Mouse (Mus musculus) T-cell, adult 2 months (primary cell): ENCODE data around the gene Sept10.
A peak's percentile ranks its signal among the peaks of the same experiment; 100 is the strongest.
"Not testable (repeated sequence)": the region's sequence is repeated elsewhere in the genome, so short reads cannot be mapped to it uniquely, and the experiment has no call there.

ENCODE experiments used
- DNase-seq: peaks from one replicate; pipeline ENCODE4 v3.0.0; 2022; ENCODE audit warnings: low spot score

The Sept10 gene

DNA sequence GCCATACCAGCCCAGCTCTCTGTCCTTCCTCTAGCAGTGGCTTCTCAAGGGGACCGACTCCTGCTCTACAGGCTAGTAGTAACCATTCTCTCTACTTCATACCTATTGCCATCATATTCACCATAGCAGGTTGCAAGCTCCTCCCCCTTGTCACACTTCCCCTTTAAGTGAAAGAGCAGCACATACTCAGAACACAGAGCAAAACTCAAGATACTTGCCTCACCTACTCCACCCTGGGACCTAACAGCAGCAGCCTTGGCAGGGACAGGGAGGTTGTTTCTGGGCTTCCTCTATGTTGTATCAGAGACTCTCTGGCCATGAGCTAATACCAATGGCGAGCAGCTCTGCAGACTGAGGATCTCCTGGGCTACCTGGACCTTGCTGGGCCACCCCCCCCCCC lies 96.2 kb downstream of the Sept10 start:
- DNase-seq, result no peak

GRCm38 (mm10) chr10:59119811-59120210 lies 101.8 kb downstream of the Sept10 start:
- no peak for DNase-seq

GRCm38 (mm10) chr10:59119001-59119400 lies 102.6 kb downstream of the Sept10 start:
- DNase-seq, result no peak

DNA sequence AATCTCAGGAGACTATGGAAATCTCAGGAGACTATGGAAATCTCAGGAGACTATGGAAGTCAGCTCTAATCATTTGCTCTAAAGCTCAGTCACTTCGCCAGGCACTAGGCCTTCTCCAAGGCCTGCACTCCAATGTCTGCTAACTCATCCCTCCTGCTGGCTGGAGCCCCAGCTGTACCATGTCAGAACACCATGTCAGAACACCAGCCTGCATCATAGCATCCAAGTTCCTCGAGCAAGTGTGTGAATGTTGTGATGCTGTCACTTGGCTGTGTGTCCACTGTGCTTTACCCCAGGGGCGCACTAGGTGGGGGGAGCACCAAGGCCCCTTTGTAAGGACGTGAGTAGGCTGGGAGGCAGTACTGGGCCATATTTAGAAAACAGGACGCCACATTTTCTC lies 104.1 kb downstream of the Sept10 start:
- no peak for DNase-seq

DNA sequence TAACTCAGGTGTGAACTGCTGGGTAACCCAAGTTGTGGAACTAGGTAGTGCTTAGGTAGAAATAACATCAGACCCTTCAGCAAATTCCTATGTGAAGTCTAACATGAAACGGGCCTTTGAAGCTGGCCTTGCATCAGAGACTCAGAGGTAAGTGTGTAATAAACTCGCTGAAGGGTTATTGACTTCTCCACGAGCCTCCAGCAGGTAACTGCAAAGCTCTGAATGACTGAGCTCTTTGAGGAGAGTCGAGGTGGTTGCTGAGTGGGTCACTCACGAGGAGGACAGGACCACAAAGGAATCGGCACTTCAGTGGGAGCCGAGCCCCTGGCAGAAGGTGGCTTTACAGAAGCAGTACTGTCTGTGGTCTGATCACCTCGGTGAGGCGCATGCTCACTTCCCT lies 105.3 kb downstream of the Sept10 start:
- no peak for DNase-seq

- DNase-seq, result no peak
Measured at GRCm38 (mm10) chr10:59115691-59116090, 106.0 kb downstream of the Sept10 start.

DNA sequence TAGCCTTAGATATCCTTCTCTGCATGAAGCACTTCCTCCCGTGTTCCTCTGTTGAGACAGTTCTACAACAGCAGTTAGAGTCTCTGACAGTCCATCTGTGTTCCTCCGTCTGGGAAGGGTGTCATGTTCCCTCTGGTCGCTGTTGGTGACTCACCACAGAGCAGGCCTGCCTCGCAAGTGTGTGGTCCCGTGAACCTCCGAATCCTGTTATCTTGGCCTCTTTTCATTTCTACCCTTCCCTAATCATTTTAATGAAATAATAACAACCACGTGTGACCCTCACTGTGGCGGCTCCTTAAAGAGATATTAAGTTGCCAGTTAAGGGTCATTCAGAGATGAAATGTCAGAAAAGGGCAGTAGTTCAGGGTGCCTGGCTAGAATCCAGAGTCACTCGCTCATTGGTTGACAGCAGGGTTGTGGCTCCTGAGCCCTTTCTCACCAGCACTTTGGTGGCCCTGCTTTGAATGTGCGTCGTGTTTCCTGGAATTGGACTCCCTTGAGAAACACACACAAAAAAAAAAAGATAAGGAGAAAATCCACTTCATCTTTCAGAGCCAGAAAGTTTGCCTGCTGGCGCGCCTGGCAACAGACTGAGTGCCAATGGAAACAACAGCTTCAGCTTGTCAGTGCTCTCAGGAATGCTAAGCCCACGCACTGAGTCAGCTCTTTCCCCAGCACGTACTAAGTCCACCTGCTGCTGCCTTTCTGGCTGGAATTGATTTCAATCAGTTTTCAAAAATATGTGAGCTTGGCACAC lies 106.9 kb downstream of the Sept10 start:
- DNase-seq, result no peak

GRCm38 (mm10) chr10:59113386-59113785 lies 108.3 kb downstream of the Sept10 start:
- no peak for DNase-seq

- no peak for DNase-seq
Measured at GRCm38 (mm10) chr10:59112755-59113154, 108.9 kb downstream of the Sept10 start.

GRCm38 (mm10) chr10:59110386-59110785 lies 111.3 kb downstream of the Sept10 start:
- DNase-seq, result no peak

DNA sequence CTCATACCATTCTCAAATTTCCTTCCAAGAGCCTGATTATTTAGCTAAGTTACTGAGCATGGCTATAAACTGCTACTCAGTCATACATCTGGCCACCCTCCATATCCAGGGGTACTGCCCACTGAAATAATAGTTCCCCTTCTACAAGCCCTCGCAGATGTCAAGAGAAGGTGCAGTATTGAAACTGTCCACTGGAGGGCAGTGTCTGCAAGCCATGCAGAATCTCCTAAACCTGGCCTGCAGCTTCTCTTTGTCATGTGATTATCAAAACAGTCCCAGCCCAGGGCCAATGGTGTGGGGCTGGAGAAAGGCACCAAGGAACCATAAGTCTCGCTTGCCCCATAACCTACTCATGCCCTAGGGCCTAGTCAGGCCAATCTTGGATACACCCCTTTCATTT lies 112.6 kb downstream of the Sept10 start:
- peak; percentile 11 for DNase-seq

DNA sequence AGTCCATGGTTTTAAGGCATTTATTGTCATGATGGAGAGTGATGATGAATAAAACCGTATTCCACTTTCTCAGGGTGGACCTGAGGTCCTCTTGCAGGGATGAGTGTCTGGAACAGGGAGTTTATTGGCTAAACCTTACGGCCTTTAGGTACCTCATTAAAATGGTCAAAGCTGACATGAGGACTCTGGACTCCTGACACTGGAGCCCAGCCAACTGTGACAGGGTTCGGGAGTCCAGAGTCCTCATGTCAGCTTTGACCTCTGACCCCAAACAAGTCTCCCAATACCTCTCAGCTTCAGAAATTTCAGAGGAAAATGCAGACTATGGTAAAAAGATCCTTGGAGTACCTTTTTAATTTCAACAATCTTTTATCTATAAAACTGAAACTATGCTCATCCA lies 115.0 kb downstream of the Sept10 start:
- DNase-seq, result no peak

GRCm38 (mm10) chr10:59105885-59106284 lies 115.8 kb downstream of the Sept10 start:
- DNase-seq, result no peak

GRCm38 (mm10) chr10:59104683-59105082 lies 117.0 kb downstream of the Sept10 start:
- no peak for DNase-seq

- DNase-seq, result not testable (repeated sequence)
Measured at GRCm38 (mm10) chr10:59103076-59103475, 118.6 kb downstream of the Sept10 start.

DNA sequence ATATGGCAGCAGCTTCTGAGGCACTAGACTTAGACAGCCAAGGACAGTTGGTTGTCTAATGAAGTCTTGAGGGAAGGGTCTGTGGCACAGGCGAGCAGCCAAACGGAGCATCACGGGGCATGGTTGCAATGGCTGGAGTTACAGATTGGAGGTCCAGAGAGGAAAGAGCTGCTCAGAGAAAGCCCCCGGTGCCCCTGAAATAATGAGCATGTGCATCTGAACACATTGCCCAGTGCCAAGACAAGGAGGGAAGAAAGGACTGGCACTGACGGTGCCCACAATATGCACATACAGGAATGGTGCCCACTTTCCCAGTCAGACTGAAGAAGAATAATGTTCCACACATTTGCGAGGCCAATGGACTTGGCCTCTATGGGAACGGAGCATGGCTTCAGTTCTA lies 129.7 kb downstream of the Sept10 start:
- DNase-seq, result no peak
